Mouse (Mus musculus) telencephalon, adult 2 months (tissue): Measurements from ENCODE around the gene BC053393.
"Not testable (repeated sequence)": the region's sequence is repeated elsewhere in the genome, so short reads cannot be mapped to it uniquely, and the experiment has no call there.

ENCODE experiments used
- DNase-seq: peaks from one replicate; pipeline ENCODE4 v3.0.0-alpha.2; 2011; ENCODE audit warnings: low read depth, low spot score

Gene BC053393

DNA sequence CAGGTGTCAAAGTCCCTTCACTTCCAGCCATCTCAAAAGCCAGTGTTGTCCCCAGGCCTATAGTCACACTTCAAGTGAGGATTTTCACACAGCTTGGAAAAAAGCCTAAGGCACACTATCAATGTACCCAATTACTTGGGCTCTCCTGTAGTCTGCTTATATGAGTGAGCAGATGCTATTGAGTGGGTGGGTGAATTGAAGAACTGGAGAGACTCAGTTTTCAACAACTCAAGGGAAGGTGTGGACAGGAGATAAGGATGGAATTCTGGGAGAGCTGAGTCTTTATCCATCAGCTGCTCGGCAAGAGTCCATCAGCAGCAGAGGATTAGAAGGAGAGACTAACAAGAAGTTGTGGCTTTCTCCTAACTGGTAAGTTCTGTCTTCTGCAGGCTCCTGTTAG, at the start of gene BC053393:
TSS of gene BC053393 (plus strand) at position 210 of the 400 bp plus-strand sequence.
- peak; percentile 56 for DNase-seq

DNA sequence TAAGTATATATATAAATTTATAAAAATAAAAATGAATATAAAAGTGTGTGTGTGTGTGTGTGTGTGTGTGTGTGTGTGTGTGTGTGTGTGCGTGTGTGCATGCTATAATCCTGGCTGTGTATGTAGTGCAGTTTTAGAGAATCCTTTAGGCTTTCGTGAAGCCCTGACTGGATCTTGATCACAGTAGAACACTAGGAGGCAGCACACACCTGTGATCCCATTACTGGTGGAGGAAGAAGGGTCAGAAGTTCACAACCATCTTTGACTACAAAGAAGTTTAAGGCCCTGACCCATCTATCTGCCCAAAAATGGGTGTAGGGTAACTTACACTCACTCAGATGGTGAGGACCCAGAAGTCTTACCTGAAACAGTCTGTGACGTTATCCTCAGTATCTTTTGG, 48.6 kb upstream of the BC053393 start:
- no peak for DNase-seq

DNA sequence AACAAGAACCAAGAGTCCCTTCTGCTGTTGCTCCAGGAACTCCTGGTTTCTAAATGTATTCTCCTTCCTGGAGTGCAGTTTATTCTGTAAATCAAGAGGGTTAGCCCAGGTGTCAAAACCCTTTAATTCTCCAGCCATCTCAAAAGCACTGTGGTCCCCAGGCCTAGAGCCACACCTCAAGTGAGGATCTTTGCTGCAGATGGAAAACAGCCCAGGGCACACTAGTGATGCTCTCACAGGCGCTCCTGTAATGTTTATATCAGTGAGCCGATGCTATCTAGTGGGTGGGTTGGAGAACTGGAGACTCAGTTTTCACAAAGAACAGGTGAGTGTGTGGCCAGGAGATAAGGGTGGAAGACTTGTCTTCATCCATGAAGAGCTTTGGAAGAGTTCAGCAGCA, 47.4 kb upstream of the BC053393 start, which contains the start of gene Gm12169:
TSS of gene Gm12169 (plus strand) at position 301 of the 400 bp plus-strand sequence.
- DNase-seq = no peak

DNA sequence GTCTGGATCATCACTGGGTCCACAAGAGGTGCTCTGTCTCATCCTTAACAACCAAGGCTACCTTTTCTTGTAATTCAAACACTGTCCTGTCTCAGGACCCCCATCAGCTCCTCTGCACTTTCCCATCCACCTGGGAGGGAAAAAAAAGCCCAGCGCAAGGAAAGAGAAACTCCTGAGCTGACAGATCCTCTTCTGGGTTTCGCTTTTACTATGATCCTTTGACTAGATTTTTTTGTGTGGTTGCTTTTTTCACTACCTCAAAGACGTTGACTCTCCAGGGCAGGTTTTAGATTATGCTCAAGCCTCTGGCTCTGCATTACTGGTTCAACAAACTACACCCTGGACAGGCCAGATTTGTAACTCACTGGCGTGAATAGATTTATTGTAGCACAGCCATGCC, 41.2 kb upstream of the BC053393 start:
- no peak for DNase-seq

DNA sequence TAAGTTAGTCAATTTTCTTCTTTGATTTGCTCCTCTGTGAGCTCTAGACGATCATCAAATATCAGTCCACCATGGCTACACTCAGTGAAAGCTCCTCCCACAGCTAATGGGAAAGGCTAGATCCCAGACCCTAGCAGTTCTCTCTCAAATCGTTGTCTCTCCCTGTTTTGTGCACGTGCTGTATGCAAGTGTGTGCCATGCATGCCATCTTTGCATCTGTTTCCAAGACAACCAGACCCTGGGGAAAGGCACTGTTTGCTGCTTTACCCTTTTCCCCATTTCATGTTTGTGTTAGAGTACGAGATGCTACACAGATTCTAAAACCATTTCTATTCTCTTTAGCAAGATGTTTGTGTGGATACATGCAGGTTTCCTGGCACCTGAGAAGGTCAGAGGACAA, 34.4 kb upstream of the BC053393 start:
- no peak for DNase-seq

DNA sequence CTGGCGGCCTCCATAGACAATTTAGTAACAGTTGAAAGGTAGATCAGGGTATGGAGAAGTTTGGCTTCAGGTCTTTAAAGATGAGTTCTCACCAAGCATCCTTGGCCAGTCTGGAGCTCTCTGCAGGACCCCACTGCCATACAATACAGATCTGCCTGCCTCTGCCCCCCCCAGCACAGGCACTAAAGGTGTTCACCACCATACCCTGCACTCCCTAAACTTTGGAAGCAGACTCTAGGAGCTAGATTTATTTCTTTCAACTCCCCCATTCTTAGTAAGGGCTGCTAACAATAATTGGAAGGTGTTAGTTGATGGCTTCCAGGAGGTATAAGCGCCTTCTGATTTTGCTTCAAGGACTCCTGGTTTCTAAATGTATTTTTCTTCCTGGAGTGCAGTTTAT, 27.8 kb upstream of the BC053393 start:
- DNase-seq = no peak

DNA sequence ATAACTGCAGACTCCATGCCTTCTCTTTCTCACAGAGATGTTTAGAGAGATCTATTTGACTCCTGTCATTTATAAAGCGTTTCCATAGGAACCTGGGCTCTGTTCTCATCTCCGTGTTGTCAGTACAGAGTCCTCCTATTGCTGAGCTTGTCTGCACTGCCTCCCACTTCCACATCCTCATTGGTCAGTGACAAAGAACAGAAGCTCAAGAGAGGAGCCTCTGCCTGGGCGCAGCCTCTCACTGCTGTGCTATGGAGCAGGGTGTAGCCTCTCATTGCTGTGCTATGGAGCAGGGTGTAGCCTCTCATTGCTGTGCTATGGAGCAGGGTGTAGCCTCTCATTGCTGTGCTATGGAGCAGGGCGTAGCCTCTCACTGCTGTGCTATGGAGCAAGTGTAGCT, 21.6 kb upstream of the BC053393 start:
- no peak for DNase-seq

DNA sequence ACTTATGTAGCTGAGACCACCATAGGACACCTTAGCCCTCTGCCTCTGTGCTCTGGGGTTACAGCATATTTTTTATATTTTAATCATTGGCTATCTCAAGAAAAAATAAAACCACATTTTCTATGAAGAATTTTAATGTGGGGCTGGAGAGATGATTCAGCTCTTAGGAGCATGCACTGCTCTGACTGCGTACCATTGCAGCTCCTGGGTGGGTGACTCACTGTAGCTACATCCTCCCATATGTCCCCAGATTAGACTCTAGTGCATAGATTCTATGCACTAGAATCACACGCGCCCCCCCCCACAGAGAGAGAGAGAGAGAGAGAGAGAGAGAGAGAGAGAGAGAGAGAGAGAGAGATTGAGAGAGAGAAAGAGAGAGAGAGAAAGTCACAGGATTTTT, 18.6 kb upstream of the BC053393 start:
- DNase-seq = peak; percentile 31

DNA sequence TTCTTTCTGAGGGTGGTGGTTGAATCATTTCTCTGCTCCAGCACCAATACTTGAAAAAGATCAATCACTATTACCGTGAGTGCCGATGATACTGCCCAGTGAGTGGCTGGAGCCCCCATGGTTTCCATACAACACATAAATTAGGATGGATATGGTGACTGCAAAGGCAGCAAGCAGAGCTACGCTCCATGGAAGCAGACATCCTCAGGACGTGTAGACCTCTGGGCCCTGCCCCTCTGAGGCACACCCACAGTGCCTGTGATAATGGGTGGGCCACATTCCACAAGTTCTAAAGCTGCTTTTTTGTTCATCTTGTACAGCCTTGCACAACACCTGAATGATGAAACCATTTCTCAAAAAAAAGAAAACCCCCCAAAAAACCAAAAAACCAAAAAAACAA, 10.2 kb upstream of the BC053393 start:
- DNase-seq = no peak

DNA sequence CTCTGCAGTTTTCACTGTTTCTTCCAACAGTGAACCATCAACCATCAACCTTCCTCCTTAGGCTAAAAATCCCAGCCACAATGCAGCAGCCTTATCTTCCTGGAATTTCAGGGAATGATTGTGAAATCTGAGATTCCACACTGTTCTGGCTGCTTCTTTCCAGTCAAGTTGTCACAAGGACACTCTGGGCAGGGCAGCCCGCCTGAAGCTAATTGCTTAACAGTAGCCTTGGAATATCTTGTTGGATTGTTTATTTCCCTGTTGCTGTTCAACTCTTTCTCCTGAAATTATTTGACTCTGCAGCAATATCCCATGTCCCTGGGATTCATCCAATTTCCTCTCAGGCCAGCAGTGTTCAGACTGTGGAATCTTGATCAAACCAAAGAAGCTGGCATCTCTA, 6.7 kb upstream of the BC053393 start:
- DNase-seq = no peak

DNA sequence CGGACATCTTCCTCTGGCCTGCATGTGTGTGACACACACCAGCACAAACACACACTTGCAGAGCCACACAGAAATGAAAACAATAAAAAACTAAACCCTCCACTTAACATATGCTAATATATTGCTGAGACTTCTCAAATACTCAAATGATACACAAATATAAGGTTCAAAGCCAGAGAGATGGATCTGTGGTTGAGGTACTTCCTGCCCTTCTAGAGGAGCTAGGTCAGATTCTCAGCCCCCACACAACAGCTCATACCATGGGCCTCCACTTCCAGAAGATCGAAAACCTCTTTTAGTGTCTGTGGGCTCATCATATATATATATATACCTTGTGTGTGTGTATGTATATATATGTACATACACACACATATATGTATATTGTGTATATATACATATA, 5.4 kb upstream of the BC053393 start:
- no peak for DNase-seq

DNA sequence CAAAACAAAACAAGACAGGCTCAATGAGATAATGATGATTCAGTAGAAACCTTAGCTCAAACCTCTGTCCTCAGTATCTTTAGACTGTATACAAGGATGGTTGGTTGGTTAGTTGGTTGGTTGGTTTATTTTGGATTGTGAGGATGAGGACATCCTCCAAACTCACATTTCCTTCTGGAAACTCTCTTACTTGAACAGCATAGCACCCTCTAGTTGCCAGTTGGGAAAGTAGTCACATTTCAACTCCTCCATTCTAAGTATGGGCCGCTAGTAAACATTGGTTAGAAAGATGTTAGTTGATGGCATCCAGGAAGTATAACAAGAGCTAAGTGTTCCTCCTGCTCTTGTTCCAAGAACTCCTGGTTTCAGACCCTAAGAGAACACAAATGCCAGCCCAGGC, 2.2 kb upstream of the BC053393 start:
- DNase-seq = no peak

DNA sequence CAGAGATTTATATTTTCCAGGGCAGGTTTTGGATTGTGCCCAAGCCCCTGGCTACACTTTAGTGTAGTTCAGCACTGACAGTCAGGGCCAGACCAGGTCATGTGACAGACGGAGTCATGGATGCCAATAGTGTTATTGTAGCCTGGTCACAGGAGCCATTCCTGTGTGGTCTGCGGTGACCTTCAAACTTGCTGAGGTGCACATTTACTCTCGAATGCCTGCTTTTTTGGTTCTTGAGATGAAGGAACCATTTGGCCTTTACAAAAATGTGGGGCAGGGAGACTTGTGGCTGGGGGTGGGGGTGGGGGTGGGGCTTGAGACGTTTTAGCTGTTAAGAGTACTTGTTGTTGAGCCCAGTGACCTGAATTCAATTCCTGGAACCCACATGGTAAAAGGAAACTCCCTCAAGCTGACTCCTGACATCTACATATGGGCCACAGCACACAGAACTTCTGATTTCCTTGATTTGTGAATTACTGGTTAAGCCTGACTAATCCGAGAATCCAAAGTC, 7.5 kb downstream of the BC053393 start:
- DNase-seq = no peak

DNA sequence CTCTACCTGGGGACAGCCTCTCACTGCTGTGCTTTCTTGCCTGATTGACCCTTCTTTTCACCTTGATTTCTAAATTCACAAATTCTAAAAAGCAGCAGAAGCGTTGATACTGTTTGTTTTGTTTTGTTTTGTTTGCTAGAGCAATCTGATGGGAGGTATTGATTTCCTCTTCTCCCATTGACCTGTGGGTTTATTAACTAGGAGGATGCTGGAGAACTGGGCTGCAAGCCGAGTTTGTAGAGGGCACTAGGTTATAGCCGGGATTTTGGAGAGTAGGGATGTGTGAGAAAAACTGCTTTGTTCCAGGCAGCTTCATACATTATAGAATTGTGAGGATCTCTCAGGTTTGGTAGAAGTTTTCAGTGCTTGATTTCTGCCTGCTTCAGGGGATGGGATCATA, 9.1 kb downstream of the BC053393 start:
- no peak for DNase-seq

DNA sequence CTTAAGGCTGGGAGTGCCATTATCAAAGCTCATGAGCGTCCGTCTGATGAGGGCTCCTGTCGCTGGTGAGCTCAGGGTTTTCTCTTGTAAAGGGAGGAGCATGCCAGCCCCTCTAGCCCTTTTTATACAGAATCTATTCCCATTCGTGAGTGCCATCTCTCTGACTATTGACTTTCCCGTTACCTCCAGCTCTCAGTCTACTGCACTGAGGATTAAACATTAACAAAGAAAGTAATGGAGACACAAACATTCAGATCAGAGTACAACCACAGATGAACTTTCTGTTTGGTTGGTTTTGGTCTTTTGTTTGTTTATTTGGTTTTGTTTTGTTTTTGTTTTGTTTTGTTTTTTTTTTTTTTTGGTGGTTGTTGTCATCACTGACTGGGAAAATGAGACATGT, 11.4 kb downstream of the BC053393 start:
- DNase-seq = no peak

DNA sequence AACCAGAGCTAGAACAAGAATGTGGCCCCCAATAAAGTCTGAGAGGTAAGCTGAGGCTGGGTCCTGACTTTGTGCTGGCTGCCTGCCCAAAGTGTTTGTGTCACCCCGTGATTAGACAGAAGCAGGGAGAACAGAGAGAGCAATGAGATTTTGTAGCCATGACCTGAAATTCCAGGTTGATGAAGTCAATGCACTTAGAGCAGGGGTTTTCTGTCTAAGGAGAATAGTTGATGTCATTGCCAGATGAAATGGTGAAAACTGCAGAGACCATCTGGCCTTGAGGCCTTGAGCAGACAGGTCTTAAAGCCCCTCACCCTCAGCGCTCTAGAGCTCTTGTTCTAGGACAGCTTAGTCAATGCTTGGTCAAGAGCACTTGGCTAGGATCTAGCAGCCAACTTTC, 21.1 kb downstream of the BC053393 start:
- DNase-seq = no peak

DNA sequence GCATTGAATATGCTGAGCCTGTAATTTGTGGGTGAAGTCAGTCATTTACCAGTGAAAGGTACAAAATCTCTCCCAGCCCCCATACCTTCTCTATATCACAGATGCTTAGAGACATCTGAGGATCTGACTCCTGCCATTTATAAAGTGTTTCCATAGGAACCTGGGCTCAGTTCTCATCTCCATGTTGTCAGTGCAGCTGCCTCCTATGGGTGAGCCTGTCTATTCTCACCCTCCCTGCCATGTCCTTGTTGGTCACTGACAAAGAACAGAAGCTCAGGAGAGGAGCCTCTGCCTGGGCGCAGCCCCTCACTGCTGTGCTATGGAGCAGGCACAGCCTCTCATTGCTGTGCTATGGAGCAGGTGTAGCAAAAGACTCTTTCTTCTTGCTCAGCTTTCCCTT, 48.6 kb downstream of the BC053393 start:
- no peak for DNase-seq

DNA sequence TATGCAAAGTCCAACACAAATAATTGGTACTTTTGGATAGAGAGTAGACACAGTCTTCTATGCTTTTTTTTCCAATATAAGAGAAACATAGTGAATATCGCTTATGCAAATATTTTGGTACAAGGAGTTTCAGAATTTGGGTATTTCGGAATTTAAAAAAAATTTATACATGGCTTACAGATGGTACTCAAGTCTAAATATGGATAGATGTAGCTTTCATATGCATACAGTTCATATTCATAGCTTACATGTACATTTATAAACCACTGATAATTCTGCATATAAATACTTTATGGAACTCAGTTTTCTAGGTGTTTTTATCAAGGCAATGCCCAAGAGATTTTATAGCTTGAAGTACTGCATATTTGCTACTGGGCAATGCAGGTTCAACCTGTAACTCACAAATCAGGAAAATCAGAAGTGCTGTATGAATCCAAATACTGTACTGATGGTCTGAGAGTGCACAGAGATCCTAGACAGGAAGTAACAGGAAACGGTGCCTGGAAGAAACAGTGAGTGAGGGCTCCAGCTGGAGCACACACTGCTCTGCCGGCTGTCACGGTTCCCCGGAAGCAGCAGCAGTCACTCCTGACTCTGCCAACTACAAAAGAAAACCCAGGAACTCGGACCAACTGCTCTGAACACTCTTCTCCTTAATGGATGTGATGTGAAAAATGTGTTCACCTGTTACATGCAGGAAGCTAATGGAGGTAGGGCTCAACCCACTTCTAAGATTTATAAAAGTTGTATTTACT, 49.3 kb downstream of the BC053393 start:
- DNase-seq = no peak

DNA sequence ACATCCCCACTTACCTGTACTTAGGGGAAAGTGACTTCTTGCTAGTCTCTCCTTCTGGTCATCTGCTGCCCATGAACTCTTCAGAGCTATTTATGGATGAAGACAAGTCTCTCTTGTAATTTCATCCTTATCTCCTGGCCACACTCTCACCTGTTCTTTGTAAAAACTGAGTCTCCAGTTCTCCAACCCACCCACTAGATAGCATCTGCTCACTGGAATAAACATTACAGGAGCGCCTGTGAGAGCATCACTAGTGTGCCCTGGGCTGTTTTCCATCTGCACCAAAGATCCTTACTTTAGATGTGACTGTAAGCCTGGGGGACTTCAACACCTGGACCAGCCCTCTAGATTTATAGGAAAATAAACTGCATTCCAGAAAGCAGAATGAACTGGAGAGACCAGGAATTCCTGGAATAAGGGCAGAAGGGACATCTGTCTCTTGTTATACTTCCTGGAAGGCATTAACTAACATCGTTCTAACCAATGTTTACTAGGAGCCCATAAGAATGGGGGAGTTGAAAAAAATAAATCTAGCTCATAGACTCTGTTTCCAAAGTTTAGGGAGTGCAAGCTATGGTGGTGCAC, 58.0 kb downstream of the BC053393 start, which contains the start of gene Dppa1:
TSS of gene Dppa1 (minus strand) at position 51 of the 585 bp plus-strand sequence.
- DNase-seq = no peak

DNA sequence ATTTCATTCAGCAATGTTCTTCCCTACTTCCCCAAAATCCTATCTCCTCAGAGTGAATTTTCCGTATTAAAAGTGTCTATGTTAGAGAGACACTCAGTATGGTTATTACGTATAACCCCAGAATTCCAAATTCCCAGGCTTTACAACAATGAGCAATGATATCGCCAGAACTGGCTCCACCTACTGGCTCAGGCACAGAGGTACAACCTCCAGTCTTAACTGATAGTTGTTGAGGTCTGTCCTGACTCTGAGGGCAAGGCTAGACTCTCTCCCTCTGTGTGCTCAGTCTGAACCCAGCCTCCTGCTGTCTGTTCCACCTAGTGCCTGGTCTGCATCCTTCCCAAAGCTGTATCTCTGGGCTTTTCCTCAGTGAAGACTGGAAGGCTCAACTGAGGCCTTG, 60.3 kb downstream of the BC053393 start:
- DNase-seq = no peak

DNA sequence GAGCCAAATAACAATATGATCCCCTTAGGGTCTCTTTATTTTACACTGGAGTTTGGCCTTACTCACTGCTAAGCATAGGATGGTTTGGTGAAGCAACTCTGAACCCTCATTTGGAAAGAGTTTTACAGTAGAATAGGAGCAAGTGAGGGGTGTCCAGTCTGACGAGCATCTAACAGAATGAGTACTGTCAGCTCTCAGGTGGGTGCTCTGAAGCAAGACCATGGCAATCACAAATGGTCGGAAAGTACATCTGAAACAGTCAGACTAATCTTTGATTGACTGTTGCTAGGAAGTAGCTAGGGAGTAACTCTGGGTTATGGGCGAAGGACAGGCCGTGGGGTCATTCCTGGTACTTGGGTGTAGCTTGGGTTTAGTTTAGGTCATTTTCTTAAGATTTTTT, 64.2 kb downstream of the BC053393 start:
- not testable (repeated sequence) for DNase-seq

DNA sequence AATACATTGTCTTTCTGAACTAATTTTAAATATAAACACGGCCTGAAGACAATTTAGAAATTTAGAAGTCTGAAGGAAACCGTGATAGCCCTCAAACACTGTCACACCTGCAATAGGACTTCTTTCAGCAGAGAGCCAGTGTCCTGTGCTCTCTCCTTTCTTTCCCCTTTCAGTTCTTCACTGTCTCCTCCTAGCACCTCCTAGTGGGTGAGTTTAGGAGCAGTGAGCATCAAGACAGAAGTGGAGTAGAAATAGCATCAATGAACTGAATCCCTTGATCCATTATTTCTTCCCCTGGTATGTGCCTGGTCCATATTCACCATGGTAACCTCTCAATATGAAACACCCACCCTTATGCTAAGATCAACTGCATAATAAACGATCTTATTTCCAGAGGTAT, 65.2 kb downstream of the BC053393 start:
- no peak for DNase-seq
